Mouse (Mus musculus): ENCODE results near the gene Ppfia1. TPM values are rescaled to one million over a fixed set of nuclear protein-coding genes. Genes with fewer than 3 reads are reported as not detected.

Gene Ppfia1
- polyA plus RNA-seq, 1 experiment from 2014 or later = 27.6 TPM

DNA sequence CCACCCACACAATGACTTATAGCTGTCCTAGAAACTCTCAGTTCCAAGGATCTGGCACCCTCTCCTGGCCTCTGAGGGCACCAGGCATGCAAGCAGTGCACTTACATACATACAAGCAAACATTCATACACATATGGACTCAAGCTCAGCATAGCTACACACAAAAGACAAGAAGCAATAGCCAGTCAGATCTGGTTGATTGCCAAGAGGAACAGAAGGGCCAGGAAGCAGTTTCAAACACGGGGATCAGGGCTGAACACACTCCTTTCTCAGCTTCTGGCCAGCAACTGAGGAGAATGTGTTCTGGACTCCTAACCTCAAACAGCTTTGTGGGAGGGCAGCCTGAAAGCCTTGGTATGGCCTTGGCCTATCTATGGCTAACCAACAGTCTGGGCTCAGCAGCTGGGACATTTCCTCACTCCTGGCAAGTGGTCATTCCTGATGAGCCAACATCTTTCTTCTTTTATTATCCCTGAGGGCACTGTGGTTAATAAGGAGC lies 25.8 kb downstream of the Ppfia1 start:
- no peak overlapping the region for H3K27ac ChIP-seq
- no peak overlapping the region for H3K4me3 ChIP-seq (replicated peaks; ENCODE audit: low read depth, low read length)
- 24% methylated on average over 1 of the region's 1 CpGs for WGBS
- DNase-seq (ENCODE audit: low spot score) (no peak), ATAC-seq (replicated peaks; ENCODE audit: low FRiP score, low read depth) (no peak)
- TF ChIP-seq CTCF (IDR thresholded peaks at IDR 0.05; ENCODE audit: low read depth) = peak; percentile 43; the same call in 1 of the 2 replicates
- H3K4me2 ChIP-seq (ENCODE audit: low read length) = no peak overlapping the region
- H3K9ac ChIP-seq (ENCODE audit: low read depth, low read length) = no peak overlapping the region
- H3K36me3 ChIP-seq (ENCODE audit: insufficient read depth, low read length) = no peaks in the 10 kb centered on the region
- no peaks in the 10 kb centered on the region for H3K9me3 ChIP-seq (replicated peaks; ENCODE audit: low read length)
- no peaks in the 10 kb centered on the region for H3K27me3 ChIP-seq (ENCODE audit: insufficient read depth, low read length)
- H3K4me1 ChIP-seq (replicated peaks; ENCODE audit: insufficient read depth, low read length) = peaks cover 11% of the 10 kb centered on the region; the same call in 1 of the 2 replicates

DNA sequence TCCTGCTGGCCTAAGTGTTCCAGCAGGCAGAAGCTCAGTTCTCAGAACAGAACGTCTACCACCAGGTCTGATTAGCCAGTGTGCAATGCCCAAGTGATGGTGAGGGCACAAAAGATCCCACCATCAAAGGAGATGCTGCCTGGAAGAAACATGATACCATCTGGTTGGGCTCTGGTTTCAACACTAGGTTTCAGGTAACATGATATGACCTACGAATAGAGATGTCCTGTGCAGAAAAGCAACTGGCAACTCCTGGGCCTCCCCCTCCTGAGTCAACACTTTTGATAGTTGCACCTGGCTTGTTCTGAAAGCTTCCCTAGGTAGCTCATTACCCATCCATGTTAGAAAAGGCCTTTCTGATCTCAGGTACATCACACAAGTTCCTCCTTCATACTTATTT lies 26.9 kb downstream of the Ppfia1 start:
- Histone ChIP-seq H3K9ac (ENCODE audit: low read depth, low read length) (no peak overlapping the region), H3K27me3 (ENCODE audit: insufficient read depth, low read length) (no peaks in the 10 kb centered on the region), H3K4me1 (replicated peaks; ENCODE audit: insufficient read depth, low read length) (peaks cover 6% of the 10 kb centered on the region; the same call in 1 of the 2 replicates), H3K36me3 (ENCODE audit: insufficient read depth, low read length) (no peaks in the 10 kb centered on the region), H3K27ac (no peak overlapping the region), H3K4me2 (ENCODE audit: low read length) (no peak overlapping the region), H3K9me3 (replicated peaks; ENCODE audit: low read length) (no peaks in the 10 kb centered on the region), H3K4me3 (replicated peaks; ENCODE audit: low read depth, low read length) (no peak overlapping the region)
- ATAC-seq (replicated peaks; ENCODE audit: low FRiP score, low read depth) (no peak), DNase-seq (ENCODE audit: low spot score) (no peak)
- 22% methylated on average over 2 of the region's 2 CpGs for WGBS
- TF ChIP-seq CTCF (IDR thresholded peaks at IDR 0.05; ENCODE audit: low read depth) = no peak

DNA sequence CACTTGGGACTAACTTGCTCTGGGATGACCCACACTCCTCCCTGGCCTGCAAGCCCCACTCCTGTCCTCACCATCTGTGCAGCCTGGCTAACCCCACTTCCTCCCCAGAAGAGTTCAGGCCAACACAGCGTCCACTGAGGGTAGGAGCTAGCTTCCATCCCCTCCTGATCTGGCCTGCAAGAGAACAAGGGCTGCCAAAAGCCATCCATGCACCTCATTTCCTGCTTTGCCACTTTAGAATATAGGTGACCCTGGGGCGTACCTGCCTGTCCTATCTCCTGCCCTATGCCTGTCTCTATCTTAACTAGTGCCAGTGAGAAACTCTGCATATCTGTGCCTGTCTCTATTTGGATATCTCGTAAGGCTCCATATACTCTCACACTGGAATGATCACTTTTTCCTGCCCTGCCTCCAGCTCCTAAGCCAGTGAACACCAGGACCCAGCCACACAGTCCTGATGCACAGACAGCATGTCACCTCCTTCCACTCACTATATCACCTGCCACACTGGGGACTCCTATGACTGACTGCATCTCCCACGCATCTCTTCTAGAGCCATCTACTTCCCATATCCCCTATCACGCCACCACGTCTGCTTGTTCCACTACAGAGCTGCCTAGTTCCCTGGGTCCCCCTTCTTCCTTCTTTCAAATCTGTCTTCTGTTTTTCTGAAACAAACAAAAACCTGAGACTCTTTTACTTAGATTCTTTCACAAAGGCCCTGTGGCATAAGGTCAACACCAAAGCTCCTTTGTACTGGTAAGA lies 28.9 kb downstream of the Ppfia1 start:
- no peak for TF ChIP-seq CTCF (IDR thresholded peaks at IDR 0.05; ENCODE audit: low read depth)
- H3K36me3 ChIP-seq (ENCODE audit: insufficient read depth, low read length) = peaks cover 2% of the 10 kb centered on the region; the same call in 1 of the 2 replicates
- DNase-seq (ENCODE audit: low spot score) (no peak), ATAC-seq (replicated peaks; ENCODE audit: low FRiP score, low read depth) (no peak)
- no peak overlapping the region for H3K9ac ChIP-seq (ENCODE audit: low read depth, low read length)
- 71% methylated on average over 6 of the region's 6 CpGs for WGBS
- peaks cover 6% of the 10 kb centered on the region; the same call in 1 of the 2 replicates for H3K4me1 ChIP-seq (replicated peaks; ENCODE audit: insufficient read depth, low read length)
- no peak overlapping the region for H3K4me3 ChIP-seq (replicated peaks; ENCODE audit: low read depth, low read length)
- H3K27me3 ChIP-seq (ENCODE audit: insufficient read depth, low read length) = no peaks in the 10 kb centered on the region
- no peak overlapping the region for H3K4me2 ChIP-seq (ENCODE audit: low read length)
- H3K27ac ChIP-seq = no peak overlapping the region
- no peaks in the 10 kb centered on the region for H3K9me3 ChIP-seq (replicated peaks; ENCODE audit: low read length)

DNA sequence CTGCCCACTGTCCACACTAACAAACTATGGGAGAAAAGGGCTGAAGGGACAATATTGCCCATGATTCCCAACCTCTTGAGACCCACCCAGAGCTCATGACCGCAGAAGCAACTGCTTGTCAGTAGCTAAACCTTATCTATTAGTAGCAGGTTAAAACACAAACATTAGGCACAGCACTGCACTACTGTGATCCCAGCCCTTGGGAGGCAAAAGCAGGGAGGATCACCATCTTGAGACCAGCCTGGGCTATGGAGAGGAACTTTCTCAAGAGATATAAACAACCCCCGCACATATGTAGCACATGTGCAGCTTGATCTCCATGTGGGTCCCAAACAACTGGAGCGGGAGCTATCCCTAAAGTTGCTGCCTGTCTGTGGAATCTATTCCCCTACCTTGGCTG lies 30.1 kb downstream of the Ppfia1 start:
- no peak overlapping the region for H3K27ac ChIP-seq
- no peak overlapping the region for H3K9ac ChIP-seq (ENCODE audit: low read depth, low read length)
- H3K27me3 ChIP-seq (ENCODE audit: insufficient read depth, low read length) = no peaks in the 10 kb centered on the region
- H3K4me2 ChIP-seq (ENCODE audit: low read length) = no peak overlapping the region
- TF ChIP-seq CTCF (IDR thresholded peaks at IDR 0.05; ENCODE audit: low read depth) = no peak
- WGBS = 86% methylated on average over 3 of the region's 3 CpGs
- no peak for DNase-seq (ENCODE audit: low spot score)
- no peaks in the 10 kb centered on the region for H3K9me3 ChIP-seq (replicated peaks; ENCODE audit: low read length)
- no peak overlapping the region for H3K4me3 ChIP-seq (replicated peaks; ENCODE audit: low read depth, low read length)
- peaks cover 6% of the 10 kb centered on the region; the same call in 1 of the 2 replicates for H3K4me1 ChIP-seq (replicated peaks; ENCODE audit: insufficient read depth, low read length)
- ATAC-seq (replicated peaks; ENCODE audit: low FRiP score, low read depth) = no peak
- H3K36me3 ChIP-seq (ENCODE audit: insufficient read depth, low read length) = peaks cover 7% of the 10 kb centered on the region; the same call in 1 of the 2 replicates

DNA sequence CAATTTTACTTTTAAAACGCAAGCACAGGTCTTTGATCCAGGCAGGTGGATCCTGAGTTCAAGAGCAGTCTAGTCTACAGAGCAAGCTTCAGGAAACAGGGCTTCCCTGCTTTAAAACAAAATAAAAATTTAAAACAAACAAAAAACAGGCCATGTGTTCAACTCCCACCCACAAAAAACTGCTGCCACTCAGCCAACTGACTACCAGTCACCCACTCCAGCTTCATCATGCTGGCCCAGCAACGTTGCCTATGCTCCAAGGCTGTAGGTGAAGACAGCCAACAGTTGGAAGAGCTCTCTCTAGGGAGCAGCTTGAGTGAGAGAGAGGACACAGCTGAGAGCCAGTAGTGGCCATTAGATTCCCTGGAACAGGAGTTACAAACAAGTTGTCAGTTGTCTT lies 31.6 kb downstream of the Ppfia1 start:
- peaks cover 4% of the 10 kb centered on the region; the same call in 1 of the 2 replicates for H3K4me1 ChIP-seq (replicated peaks; ENCODE audit: insufficient read depth, low read length)
- H3K27ac ChIP-seq = no peak overlapping the region
- 87% methylated on average over 2 of the region's 2 CpGs for WGBS
- no peak for TF ChIP-seq CTCF (IDR thresholded peaks at IDR 0.05; ENCODE audit: low read depth)
- H3K9me3 ChIP-seq (replicated peaks; ENCODE audit: low read length) = no peaks in the 10 kb centered on the region
- H3K36me3 ChIP-seq (ENCODE audit: insufficient read depth, low read length) = peaks cover 7% of the 10 kb centered on the region
- DNase-seq (ENCODE audit: low spot score) (no peak), ATAC-seq (replicated peaks; ENCODE audit: low FRiP score, low read depth) (no peak)
- H3K9ac ChIP-seq (ENCODE audit: low read depth, low read length) = no peak overlapping the region
- no peak overlapping the region for H3K4me2 ChIP-seq (ENCODE audit: low read length)
- H3K27me3 ChIP-seq (ENCODE audit: insufficient read depth, low read length) = no peaks in the 10 kb centered on the region
- H3K4me3 ChIP-seq (replicated peaks; ENCODE audit: low read depth, low read length) = no peak overlapping the region

DNA sequence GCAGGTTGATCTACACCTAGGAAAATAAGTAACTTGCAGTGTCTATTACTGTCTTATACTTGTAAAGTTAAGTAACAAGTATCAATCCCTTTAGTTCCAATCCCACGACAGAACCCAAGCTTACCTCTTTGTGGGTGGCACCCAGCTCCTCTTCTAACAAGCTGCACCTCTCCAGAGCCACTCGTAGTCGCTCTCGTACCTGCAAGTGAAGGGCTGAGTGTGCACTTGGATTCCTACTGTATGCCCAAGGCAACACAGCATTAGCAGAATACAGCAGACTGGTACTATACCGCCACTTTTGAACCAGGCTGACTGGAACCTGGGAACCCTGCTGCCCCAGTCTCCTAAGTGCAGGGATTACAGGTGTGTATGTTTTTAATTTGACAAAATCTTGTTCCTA lies 33.7 kb downstream of the Ppfia1 start:
- H3K36me3 ChIP-seq (ENCODE audit: insufficient read depth, low read length) = peaks cover 24% of the 10 kb centered on the region
- no peak overlapping the region for H3K9ac ChIP-seq (ENCODE audit: low read depth, low read length)
- ATAC-seq (replicated peaks; ENCODE audit: low FRiP score, low read depth) (no peak), DNase-seq (ENCODE audit: low spot score) (no peak)
- no peak for TF ChIP-seq CTCF (IDR thresholded peaks at IDR 0.05; ENCODE audit: low read depth)
- no peaks in the 10 kb centered on the region for H3K4me1 ChIP-seq (replicated peaks; ENCODE audit: insufficient read depth, low read length)
- no peaks in the 10 kb centered on the region for H3K9me3 ChIP-seq (replicated peaks; ENCODE audit: low read length)
- 94% methylated on average over 5 of the region's 5 CpGs for WGBS
- H3K27me3 ChIP-seq (ENCODE audit: insufficient read depth, low read length) = no peaks in the 10 kb centered on the region
- H3K27ac ChIP-seq = no peak overlapping the region
- no peak overlapping the region for H3K4me2 ChIP-seq (ENCODE audit: low read length)
- no peak overlapping the region for H3K4me3 ChIP-seq (replicated peaks; ENCODE audit: low read depth, low read length)

Data from kidney, postnatal 0 days (tissue).